Mouse (Mus musculus) ES-E14 (cell line): ENCODE results near the gene Pmm1.

Experiments used
- MAFK ChIP-seq: IDR thresholded peaks from 2 replicates; pipeline ENCODE4 v1.6.1; 2014; ENCODE audit warnings: mild to moderate bottlenecking, low read depth, low read length, inconsistent platforms; ENCODE audit not compliant: insufficient read depth
- ZC3H11A ChIP-seq: IDR thresholded peaks from 2 replicates; pipeline ENCODE4 v1.6.1; 2012; ENCODE audit warnings: low read depth, mild to moderate bottlenecking, inconsistent platforms, low read length, borderline replicate concordance
- ZNF384 ChIP-seq: IDR thresholded peaks from 2 replicates; pipeline ENCODE4 v1.6.1; 2012; ENCODE audit warnings: low read depth, low read length, inconsistent platforms

GRCm38 (mm10) chr15:81964980-81965545, 4.3 kb upstream of the Pmm1 start:
- TF ChIP-seq ZNF384 (no peak), ZC3H11A (no peak), MAFK (no peak)
